Mouse (Mus musculus) hindbrain, embryonic 15.5 days (tissue): ENCODE measurements around the gene Fbxo42. TPM values are rescaled to one million over a fixed set of nuclear protein-coding genes. Genes with fewer than 3 reads are reported as not detected.

Experiments
- ATAC-seq: fragments of 200-750 bp; cut with Nextera tagmentation; 2 replicates; pipeline ENCODE4 v1.8.0; 2017; ENCODE audit warnings: low read depth, moderate number of reproducible peaks, moderate TSS enrichment; ENCODE audit not compliant: low FRiP score
- H3K27ac ChIP-seq: fragments of 300-500 bp; sonication (generic); replicated peaks from 2 replicates; pipeline ENCODE4 v1.5.1; 2015; ENCODE audit warnings: mild to moderate bottlenecking, inconsistent platforms
- H3K27me3 ChIP-seq: fragments of 300-500 bp; sonication (generic); 2 replicates; pipeline ENCODE4 v1.6.1; 2015; ENCODE audit warnings: control low read depth, inconsistent platforms
- H3K36me3 ChIP-seq: fragments of 300-500 bp; sonication (generic); 2 replicates; pipeline ENCODE4 v1.6.1; 2015; ENCODE audit warnings: control low read depth, inconsistent platforms
- H3K4me1 ChIP-seq: fragments of 300-500 bp; sonication (generic); replicated peaks from 2 replicates; pipeline ENCODE4 v1.6.1; 2015; ENCODE audit warnings: control low read depth, inconsistent platforms
- H3K4me2 ChIP-seq: fragments of 300-500 bp; sonication (generic); 2 replicates; pipeline ENCODE4 v1.6.1; 2015; ENCODE audit warnings: moderate library complexity, mild to moderate bottlenecking, inconsistent platforms
- H3K4me3 ChIP-seq: fragments of 300-500 bp; sonication (generic); 2 replicates; pipeline ENCODE4 v1.5.1; 2015; ENCODE audit warnings: mild to moderate bottlenecking, inconsistent platforms
- H3K9ac ChIP-seq: fragments of 300-500 bp; sonication (generic); 2 replicates; pipeline ENCODE4 v1.6.1; 2015; ENCODE audit warnings: inconsistent platforms
- H3K9me3 ChIP-seq: fragments of 300-500 bp; sonication (generic); 2 replicates; pipeline ENCODE4 v1.6.1; 2016; ENCODE audit warnings: control low read depth, inconsistent platforms
- WGBS: fragments of 180-500 bp; shearing (Covaris S2); methylation state at CpG from one replicate; pipeline ENCODE4 v1.1.7; 2015; 5-methylcytosine and 5-hydroxymethylcytosine counted together
- polyA plus RNA-seq: library from polyadenylated mRNA; unstranded; fragments of >200 nt; fragmentation: Nextera tagmentation; extraction: Ambion mirVana; gene quantifications from 2 replicates; pipeline ENCODE4 v1.2.1, GENCODE M21; 2015

Gene Fbxo42
- polyA plus RNA-seq, 1 experiment from 2014 or later: 25.2 TPM

GRCm38 (mm10) chr4:141181981-141182380 is 34.3 kb downstream of the Fbxo42 start:
- H3K9me3 ChIP-seq: no peaks in the 10 kb centered on the region
- no peak for ATAC-seq
- 0 out of 2 replicates have a peak, but pooled peaks cover 11% of the 10 kb centered on the region for H3K36me3 ChIP-seq

GRCm38 (mm10) chr4:141183932-141184331 is 36.2 kb downstream of the Fbxo42 start:
- H3K27me3 ChIP-seq: no peaks in the 10 kb centered on the region
- ATAC-seq: no peak
- WGBS: 94% methylated on average over 2 of the region's 2 CpGs

More at GRCm38 (mm10) chr4:141181981-141182380, 34.3 kb downstream of the Fbxo42 start:
- WGBS: 97% methylated on average over 6 of the region's 6 CpGs
- H3K4me2 ChIP-seq: no peak overlapping the region
- H3K4me1 ChIP-seq: peaks cover 9% of the 10 kb centered on the region; the same call in 1 of the 2 replicates
- H3K4me3 ChIP-seq: no peak overlapping the region
- H3K9ac ChIP-seq: no peak overlapping the region
- H3K27ac ChIP-seq: no peak overlapping the region
- H3K27me3 ChIP-seq: no peaks in the 10 kb centered on the region

GRCm38 (mm10) chr4:141184426-141184825 is 36.7 kb downstream of the Fbxo42 start:
- Histone ChIP-seq H3K9ac (no peak overlapping the region), H3K36me3 (0 out of 2 replicates have a peak, but pooled peaks cover 9% of the 10 kb centered on the region), H3K4me3 (no peak overlapping the region), H3K4me1 (0 out of 2 replicates have a peak, but pooled peaks cover 5% of the 10 kb centered on the region), H3K27ac (no peak overlapping the region), H3K4me2 (no peak overlapping the region), H3K9me3 (no peaks in the 10 kb centered on the region), H3K27me3 (no peaks in the 10 kb centered on the region)
- WGBS: 90% methylated on average over 4 of the region's 4 CpGs
- ATAC-seq: no peak

More at GRCm38 (mm10) chr4:141183932-141184331, 36.2 kb downstream of the Fbxo42 start:
- Histone ChIP-seq H3K4me3 (no peak overlapping the region), H3K9ac (no peak overlapping the region), H3K9me3 (no peaks in the 10 kb centered on the region), H3K27ac (no peak overlapping the region), H3K4me1 (peaks cover 7% of the 10 kb centered on the region; the same call in 1 of the 2 replicates), H3K36me3 (0 out of 2 replicates have a peak, but pooled peaks cover 9% of the 10 kb centered on the region), H3K4me2 (no peak overlapping the region)

- H3K9ac ChIP-seq: no peak overlapping the region
- H3K27me3 ChIP-seq: no peaks in the 10 kb centered on the region
- no peak for ATAC-seq
- no peaks in the 10 kb centered on the region for H3K9me3 ChIP-seq
- no peak overlapping the region for H3K4me3 ChIP-seq
- 0 out of 2 replicates have a peak, but pooled peaks cover 5% of the 10 kb centered on the region for H3K4me1 ChIP-seq
- H3K27ac ChIP-seq: no peak overlapping the region
- no peaks in the 10 kb centered on the region for H3K36me3 ChIP-seq
- 78% methylated on average over 9 of the region's 9 CpGs for WGBS
- H3K4me2 ChIP-seq: no peak overlapping the region
These were observed 39.5 kb downstream of the Fbxo42 start for GRCm38 (mm10) chr4:141186923-141187836.

- ATAC-seq: no peak
- no peak overlapping the region for H3K4me2 ChIP-seq
- 90% methylated on average over 7 of the region's 7 CpGs for WGBS
These were observed 43.6 kb downstream of the Fbxo42 start for GRCm38 (mm10) chr4:141191294-141191693.

GRCm38 (mm10) chr4:141194553-141194952 is 46.8 kb downstream of the Fbxo42 start:
- Histone ChIP-seq H3K4me2 (no peak overlapping the region), H3K4me3 (no peak overlapping the region), H3K27ac (no peak overlapping the region), H3K9ac (no peak overlapping the region), H3K36me3 (peaks cover 44% of the 10 kb centered on the region), H3K4me1 (no peaks in the 10 kb centered on the region), H3K27me3 (no peaks in the 10 kb centered on the region), H3K9me3 (no peaks in the 10 kb centered on the region)
- no peak for ATAC-seq
- 95% methylated on average over 6 of the region's 6 CpGs for WGBS

More at GRCm38 (mm10) chr4:141191294-141191693, 43.6 kb downstream of the Fbxo42 start:
- Histone ChIP-seq H3K9me3 (no peaks in the 10 kb centered on the region), H3K4me3 (no peak overlapping the region), H3K9ac (no peak overlapping the region), H3K4me1 (0 out of 2 replicates have a peak, but pooled peaks cover 5% of the 10 kb centered on the region), H3K27me3 (no peaks in the 10 kb centered on the region), H3K27ac (no peak overlapping the region), H3K36me3 (peaks cover 19% of the 10 kb centered on the region)

- H3K4me2 ChIP-seq: no peak overlapping the region
- H3K27me3 ChIP-seq: no peaks in the 10 kb centered on the region
- peaks cover 62% of the 10 kb centered on the region for H3K36me3 ChIP-seq
- no peak for ATAC-seq
- WGBS: 98% methylated on average over 13 of the region's 13 CpGs
- H3K9me3 ChIP-seq: no peaks in the 10 kb centered on the region
- H3K4me3 ChIP-seq: no peak overlapping the region
- H3K9ac ChIP-seq: no peak overlapping the region
- no peak overlapping the region for H3K27ac ChIP-seq
- no peaks in the 10 kb centered on the region for H3K4me1 ChIP-seq
These were observed 49.4 kb downstream of the Fbxo42 start for GRCm38 (mm10) chr4:141196981-141197685.

GRCm38 (mm10) chr4:141197686-141198035 is 49.9 kb downstream of the Fbxo42 start:
- ATAC-seq: no peak
- WGBS: 97% methylated on average over 13 of the region's 13 CpGs
- peaks cover 62% of the 10 kb centered on the region for H3K36me3 ChIP-seq

GRCm38 (mm10) chr4:141200906-141201305 is 53.2 kb downstream of the Fbxo42 start:
- ATAC-seq: no peak
- H3K9me3 ChIP-seq: no peaks in the 10 kb centered on the region
- no peak overlapping the region for H3K4me2 ChIP-seq
- no peaks in the 10 kb centered on the region for H3K27me3 ChIP-seq
- 80% methylated on average over 11 of the region's 11 CpGs for WGBS
- H3K4me3 ChIP-seq: no peak overlapping the region
- no peaks in the 10 kb centered on the region for H3K4me1 ChIP-seq
- 0 out of 2 replicates have a peak overlapping the region, but pooled peaks have one; percentile 20 for H3K27ac ChIP-seq
- peaks cover 46% of the 10 kb centered on the region for H3K36me3 ChIP-seq
- H3K9ac ChIP-seq: no peak overlapping the region

More at GRCm38 (mm10) chr4:141197686-141198035, 49.9 kb downstream of the Fbxo42 start:
- no peaks in the 10 kb centered on the region for H3K4me1 ChIP-seq
- no peak overlapping the region for H3K27ac ChIP-seq
- H3K9me3 ChIP-seq: no peaks in the 10 kb centered on the region
- H3K27me3 ChIP-seq: no peaks in the 10 kb centered on the region
- no peak overlapping the region for H3K9ac ChIP-seq
- H3K4me2 ChIP-seq: no peak overlapping the region
- H3K4me3 ChIP-seq: no peak overlapping the region

- H3K36me3 ChIP-seq: peaks cover 33% of the 10 kb centered on the region
- no peak overlapping the region for H3K4me3 ChIP-seq
- 90% methylated on average over 6 of the region's 6 CpGs for WGBS
- no peaks in the 10 kb centered on the region for H3K4me1 ChIP-seq
- no peaks in the 10 kb centered on the region for H3K9me3 ChIP-seq
- no peaks in the 10 kb centered on the region for H3K27me3 ChIP-seq
- no peak overlapping the region for H3K9ac ChIP-seq
- no peak overlapping the region for H3K4me2 ChIP-seq
- H3K27ac ChIP-seq: no peak overlapping the region
- ATAC-seq: no peak
These were observed 54.5 kb downstream of the Fbxo42 start for GRCm38 (mm10) chr4:141202192-141202591.

GRCm38 (mm10) chr4:141204580-141205061 is 56.9 kb downstream of the Fbxo42 start:
- Histone ChIP-seq H3K27ac (no peak overlapping the region), H3K4me2 (no peak overlapping the region), H3K9me3 (no peaks in the 10 kb centered on the region), H3K9ac (no peak overlapping the region), H3K4me1 (no peaks in the 10 kb centered on the region), H3K4me3 (no peak overlapping the region), H3K27me3 (no peaks in the 10 kb centered on the region), H3K36me3 (peaks cover 17% of the 10 kb centered on the region)
- 71% methylated on average over 4 of the region's 4 CpGs for WGBS
- 0 out of 2 replicates have a peak, but pooled peaks have one; percentile 34 for ATAC-seq
